Mouse (Mus musculus) erythroblast, embryonic 14.5 days (primary cell): ENCODE results near the gene Sptbn4. TPM values are rescaled to one million over a fixed set of nuclear protein-coding genes. Genes with fewer than 3 reads are reported as not detected.

Experiments
- H3K27me3 ChIP-seq: 2 replicates; pipeline ENCODE4 v1.6.1; 2012; ENCODE audit warnings: inconsistent platforms; ENCODE audit not compliant: control insufficient read depth
- H3K36me3 ChIP-seq: 2 replicates; pipeline ENCODE4 v1.6.1; 2012; ENCODE audit warnings: mild to moderate bottlenecking, inconsistent platforms; ENCODE audit not compliant: control insufficient read depth
- H3K4me1 ChIP-seq: 2 replicates; pipeline ENCODE4 v1.6.1; 2012; ENCODE audit warnings: inconsistent platforms; ENCODE audit not compliant: control insufficient read depth
- H3K4me3 ChIP-seq: replicated peaks from 2 replicates; pipeline ENCODE3; 2012; ENCODE audit warnings: moderate library complexity, mild to moderate bottlenecking, inconsistent platforms
- H3K9me3 ChIP-seq: 2 replicates; pipeline ENCODE4 v1.6.1; 2012; ENCODE audit warnings: low read length, inconsistent platforms, mixed read lengths; ENCODE audit not compliant: control insufficient read depth
- GATA1 ChIP-seq: IDR thresholded peaks from 2 replicates; pipeline ENCODE4 v1.6.1; 2012; ENCODE audit warnings: low read length, inconsistent platforms, mixed read lengths
- TAL1 ChIP-seq: IDR thresholded peaks from 3 replicates; pipeline ENCODE4 v1.6.1; 2012; ENCODE audit warnings: low read length, inconsistent platforms, mixed read lengths
- polyA plus RNA-seq: library from polyadenylated mRNA; stranded (reverse); fragments of >175 nt; gene quantifications from 2 replicates; pipeline ENCODE4 v1.2.3, GENCODE M21; 2012

Gene Sptbn4
- polyA plus RNA-seq, 1 experiment: 0.01 TPM

- Histone ChIP-seq H3K9me3 (peaks cover 6% of the 10 kb centered on the region; the same call in 1 of the 2 replicates), H3K4me3 (no peak within 1 kb of the TSS), H3K4me1 (peaks cover 22% of the 10 kb centered on the region), H3K27me3 (peaks cover 81% of the 10 kb centered on the region), H3K36me3 (peaks cover 2% of the 10 kb centered on the region; the same call in 1 of the 2 replicates)
- no peak for TF ChIP-seq GATA1
- TF ChIP-seq TAL1: no peak
Observed at GRCm38 (mm10) chr7:27337175-27337853, 110.2 kb downstream of the Sptbn4 start, which contains the start of gene Ltbp4. Gene Ltbp4, minus strand, starts transcription at chr7:27337692.

GRCm38 (mm10) chr7:27335928-27336823 is 111.3 kb downstream of the Sptbn4 start:
- Histone ChIP-seq H3K4me3 (no peak overlapping the region), H3K27me3 (peaks cover 93% of the 10 kb centered on the region), H3K9me3 (peaks cover 6% of the 10 kb centered on the region; the same call in 1 of the 2 replicates), H3K36me3 (no peaks in the 10 kb centered on the region), H3K4me1 (peaks cover 31% of the 10 kb centered on the region)
- TF ChIP-seq TAL1 (no peak), GATA1 (no peak)

GRCm38 (mm10) chr7:27335011-27335720 is 112.3 kb downstream of the Sptbn4 start:
- TF ChIP-seq TAL1: no peak
- TF ChIP-seq GATA1: no peak
- Histone ChIP-seq H3K9me3 (peaks cover 12% of the 10 kb centered on the region), H3K27me3 (peaks cover 98% of the 10 kb centered on the region), H3K36me3 (no peaks in the 10 kb centered on the region), H3K4me1 (peaks cover 41% of the 10 kb centered on the region), H3K4me3 (no peak overlapping the region)

- Histone ChIP-seq H3K4me3 (no peak overlapping the region), H3K27me3 (peaks cover 100% of the 10 kb centered on the region), H3K36me3 (no peaks in the 10 kb centered on the region), H3K4me1 (peaks cover 48% of the 10 kb centered on the region), H3K9me3 (peaks cover 14% of the 10 kb centered on the region)
- no peak for TF ChIP-seq TAL1
- no peak for TF ChIP-seq GATA1
Observed at GRCm38 (mm10) chr7:27334405-27334911, 113.0 kb downstream of the Sptbn4 start.

- Histone ChIP-seq H3K36me3 (no peaks in the 10 kb centered on the region), H3K9me3 (peaks cover 14% of the 10 kb centered on the region), H3K4me3 (no peak overlapping the region), H3K4me1 (peaks cover 53% of the 10 kb centered on the region), H3K27me3 (peaks cover 100% of the 10 kb centered on the region)
- TF ChIP-seq GATA1 (no peak), TAL1 (no peak)
Observed at GRCm38 (mm10) chr7:27333316-27333941, 114.1 kb downstream of the Sptbn4 start.

- Histone ChIP-seq H3K27me3 (peaks cover 100% of the 10 kb centered on the region), H3K9me3 (peaks cover 14% of the 10 kb centered on the region), H3K36me3 (no peaks in the 10 kb centered on the region), H3K4me1 (peaks cover 51% of the 10 kb centered on the region), H3K4me3 (no peak overlapping the region)
- TF ChIP-seq TAL1: no peak
- TF ChIP-seq GATA1: no peak
Observed at GRCm38 (mm10) chr7:27332353-27333199, 114.9 kb downstream of the Sptbn4 start.

- Histone ChIP-seq H3K4me1 (peaks cover 46% of the 10 kb centered on the region), H3K4me3 (no peak overlapping the region), H3K36me3 (no peaks in the 10 kb centered on the region), H3K9me3 (peaks cover 14% of the 10 kb centered on the region), H3K27me3 (peaks cover 100% of the 10 kb centered on the region)
- TF ChIP-seq GATA1: no peak
- TF ChIP-seq TAL1: no peak
Observed at GRCm38 (mm10) chr7:27331854-27332253, 115.6 kb downstream of the Sptbn4 start.

- TF ChIP-seq TAL1: no peak
- no peak for TF ChIP-seq GATA1
Observed at GRCm38 (mm10) chr7:27331541-27331851, 116.0 kb downstream of the Sptbn4 start.

More at GRCm38 (mm10) chr7:27331541-27331851, 116.0 kb downstream of the Sptbn4 start:
- Histone ChIP-seq H3K36me3 (no peaks in the 10 kb centered on the region), H3K4me3 (peak overlapping the region; percentile 49), H3K4me1 (peaks cover 45% of the 10 kb centered on the region), H3K9me3 (peaks cover 14% of the 10 kb centered on the region), H3K27me3 (peaks cover 100% of the 10 kb centered on the region)
